Mouse (Mus musculus): Measurements from ENCODE around the gene Rbms1. TPM values are rescaled to one million over a fixed set of nuclear protein-coding genes. Genes with fewer than 3 reads are reported as not detected.

Rbms1 gene
- total RNA-seq, 2 experiments from 2014 or later, result 18.9 to 23.6 TPM

GRCm38 (mm10) chr2:60730929-60731328 lies 232.1 kb downstream of the Rbms1 start:
- intact Hi-C loops (cut with DNase I), result no loop called here

GRCm38 (mm10) chr2:60730024-60730423 lies 233.0 kb downstream of the Rbms1 start:
- DNase-seq (ENCODE audit: low spot score in 2 of 2), result no peak
- intact Hi-C loops (cut with DNase I), result no loop called here

More at GRCm38 (mm10) chr2:60730929-60731328, 232.1 kb downstream of the Rbms1 start:
- DNase-seq (ENCODE audit: low spot score in 2 of 2), result no peak

- no peak for DNase-seq (ENCODE audit: low spot score in 2 of 2)
- intact Hi-C loops (cut with DNase I), result loop anchor here (2.0 kb wide), 1 partner anchor 728 kb away; no protein-coding TSS in a partner anchor
Measured at GRCm38 (mm10) chr2:60728902-60729585, 233.9 kb downstream of the Rbms1 start.

GRCm38 (mm10) chr2:60724660-60725059 lies 238.3 kb downstream of the Rbms1 start:
- DNase-seq (ENCODE audit: low spot score in 2 of 2), result no peak
- intact Hi-C loops (cut with DNase I), result loop anchor here (5.0 kb wide), 1 partner anchor 678 kb away; no protein-coding TSS in a partner anchor

- intact Hi-C loops (cut with DNase I), result loop anchor here (5.0 kb wide), 1 partner anchor 679 kb away; no protein-coding TSS in a partner anchor
- no peak for DNase-seq (ENCODE audit: low spot score in 2 of 2)
Measured at GRCm38 (mm10) chr2:60722967-60723366, 240.0 kb downstream of the Rbms1 start.

GRCm38 (mm10) chr2:60722514-60722913 lies 240.5 kb downstream of the Rbms1 start, which contains the start of gene Itgb6:
TSS of gene Itgb6 (minus strand) at chr2:60722643.
- intact Hi-C loops (cut with DNase I), result loop anchor here (5.0 kb wide), 1 partner anchor 680 kb away; no protein-coding TSS in a partner anchor
- DNase-seq (ENCODE audit: low spot score in 2 of 2), result peak; percentile 47 to 79

GRCm38 (mm10) chr2:60720906-60721305 lies 242.1 kb downstream of the Rbms1 start:
- peak; percentile 23 to 31 for DNase-seq (ENCODE audit: low spot score in 2 of 2)
- intact Hi-C loops (cut with DNase I), result loop anchor here (2.0 to 5.0 kb wide), 2 partner anchors 681 to 734 kb away; no protein-coding TSS in a partner anchor

- DNase-seq (ENCODE audit: low spot score in 2 of 2), result no peak
- intact Hi-C loops (cut with DNase I), result loop anchor here (2.0 to 5.0 kb wide), 2 partner anchors 682 to 735 kb away; no protein-coding TSS in a partner anchor
Measured at GRCm38 (mm10) chr2:60720205-60720604, 242.8 kb downstream of the Rbms1 start.

- DNase-seq (ENCODE audit: low spot score in 2 of 2), result peak; percentile 28 to 73
- intact Hi-C loops (cut with DNase I), result no loop called here
Measured at GRCm38 (mm10) chr2:60717348-60717747, 245.6 kb downstream of the Rbms1 start.

- intact Hi-C loops (cut with DNase I), result no loop called here
- no peak for DNase-seq (ENCODE audit: low spot score in 2 of 2)
Measured at GRCm38 (mm10) chr2:60716549-60716948, 246.4 kb downstream of the Rbms1 start.

GRCm38 (mm10) chr2:60715771-60716170 lies 247.2 kb downstream of the Rbms1 start:
- DNase-seq (ENCODE audit: low spot score in 2 of 2), result no peak
- intact Hi-C loops (cut with DNase I), result no loop called here

- intact Hi-C loops (cut with DNase I), result no loop called here
- no peak for DNase-seq (ENCODE audit: low spot score in 2 of 2)
Measured at GRCm38 (mm10) chr2:60714971-60715502, 248.0 kb downstream of the Rbms1 start.

GRCm38 (mm10) chr2:60714475-60714874 lies 248.5 kb downstream of the Rbms1 start:
- no peak for DNase-seq (ENCODE audit: low spot score in 2 of 2)
- intact Hi-C loops (cut with DNase I), result no loop called here

GRCm38 (mm10) chr2:60713857-60714256 lies 249.1 kb downstream of the Rbms1 start:
- intact Hi-C loops (cut with DNase I), result no loop called here

GRCm38 (mm10) chr2:60712891-60713290 lies 250.1 kb downstream of the Rbms1 start:
- intact Hi-C loops (cut with DNase I), result no loop called here
- no peak for DNase-seq (ENCODE audit: low spot score in 2 of 2)

More at GRCm38 (mm10) chr2:60713857-60714256, 249.1 kb downstream of the Rbms1 start:
- no peak for DNase-seq (ENCODE audit: low spot score in 2 of 2)

GRCm38 (mm10) chr2:60712483-60712882 lies 250.5 kb downstream of the Rbms1 start:
- DNase-seq (ENCODE audit: low spot score in 2 of 2), result no peak
- intact Hi-C loops (cut with DNase I), result no loop called here

GRCm38 (mm10) chr2:60711098-60711880 lies 251.7 kb downstream of the Rbms1 start:
- no peak for DNase-seq (ENCODE audit: low spot score in 2 of 2)
- intact Hi-C loops (cut with DNase I), result no loop called here

- intact Hi-C loops (cut with DNase I), result no loop called here
- no peak for DNase-seq (ENCODE audit: low spot score in 2 of 2)
Measured at GRCm38 (mm10) chr2:60710317-60710716, 252.7 kb downstream of the Rbms1 start.

GRCm38 (mm10) chr2:60708671-60709070 lies 254.3 kb downstream of the Rbms1 start:
- no peak for DNase-seq (ENCODE audit: low spot score in 2 of 2)
- intact Hi-C loops (cut with DNase I), result no loop called here

- intact Hi-C loops (cut with DNase I), result no loop called here
- DNase-seq (ENCODE audit: low spot score in 2 of 2), result no peak
Measured at GRCm38 (mm10) chr2:60706866-60707265, 256.1 kb downstream of the Rbms1 start.
